Mouse (Mus musculus): ENCODE measurements around the gene Nfatc2. TPM values are rescaled to one million over a fixed set of nuclear protein-coding genes. Genes with fewer than 3 reads are reported as not detected.
A peak's percentile ranks its signal among the peaks of the same experiment; 100 is the strongest.

The Nfatc2 gene
- polyA plus RNA-seq, 1 experiment from 2014 or later: 2.6 TPM

DNA sequence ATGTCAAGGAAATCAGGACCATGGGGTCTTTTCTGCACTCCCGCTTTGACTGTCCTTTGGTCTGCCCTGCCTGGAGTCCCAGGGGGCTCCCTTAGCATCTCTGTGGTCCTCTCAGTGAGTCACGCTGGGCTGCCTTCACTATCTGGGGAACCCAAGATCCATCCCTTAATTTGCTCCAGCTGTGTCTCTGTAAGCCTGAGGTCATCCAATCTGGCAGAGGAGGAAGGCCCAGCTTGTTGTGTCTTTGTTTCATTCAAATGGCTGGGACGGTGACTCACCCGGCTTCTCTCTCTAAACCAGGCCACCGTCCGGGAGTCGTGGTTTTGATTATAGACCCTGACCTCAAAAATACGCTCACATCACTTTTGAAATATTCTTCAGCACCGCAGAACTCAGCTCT lies 135.4 kb downstream of the Nfatc2 start:
- no peaks in the 10 kb centered on the region for H3K4me1 ChIP-seq (ENCODE audit: control insufficient read depth, insufficient read depth, low read length)
- H3K27me3 ChIP-seq (ENCODE audit: control insufficient read depth, insufficient read depth, low read length): no peaks in the 10 kb centered on the region
- H3K9me3 ChIP-seq (ENCODE audit: control insufficient read depth, low read length): no peaks in the 10 kb centered on the region
- no peak overlapping the region for H3K9ac ChIP-seq (replicated peaks; ENCODE audit: low read length)
- no peak overlapping the region for H3K4me2 ChIP-seq (ENCODE audit: low read length)
- no peak for ATAC-seq (ENCODE audit: low FRiP score, low TSS enrichment)
- no peaks in the 10 kb centered on the region for H3K36me3 ChIP-seq (ENCODE audit: control insufficient read depth, insufficient read depth, low read length)
- no peak overlapping the region for H3K27ac ChIP-seq (replicated peaks; ENCODE audit: low read depth, low read length)
- no peak for DNase-seq
- WGBS: 49% methylated on average over 9 of the region's 9 CpGs
- H3K4me3 ChIP-seq (replicated peaks; ENCODE audit: low read depth, low read length): no peak overlapping the region

GRCm38 (mm10) chr2:168465646-168466045 lies 135.8 kb downstream of the Nfatc2 start:
- H3K4me1 ChIP-seq (ENCODE audit: control insufficient read depth, insufficient read depth, low read length): no peaks in the 10 kb centered on the region
- DNase-seq (no peak), ATAC-seq (ENCODE audit: low FRiP score, low TSS enrichment) (no peak)
- H3K9ac ChIP-seq (replicated peaks; ENCODE audit: low read length): no peak overlapping the region
- H3K4me3 ChIP-seq (replicated peaks; ENCODE audit: low read depth, low read length): no peak overlapping the region
- no peaks in the 10 kb centered on the region for H3K9me3 ChIP-seq (ENCODE audit: control insufficient read depth, low read length)
- H3K4me2 ChIP-seq (ENCODE audit: low read length): no peak overlapping the region
- no peaks in the 10 kb centered on the region for H3K27me3 ChIP-seq (ENCODE audit: control insufficient read depth, insufficient read depth, low read length)
- no peak overlapping the region for H3K27ac ChIP-seq (replicated peaks; ENCODE audit: low read depth, low read length)
- WGBS: 73% methylated on average over 5 of the region's 5 CpGs
- no peaks in the 10 kb centered on the region for H3K36me3 ChIP-seq (ENCODE audit: control insufficient read depth, insufficient read depth, low read length)

DNA sequence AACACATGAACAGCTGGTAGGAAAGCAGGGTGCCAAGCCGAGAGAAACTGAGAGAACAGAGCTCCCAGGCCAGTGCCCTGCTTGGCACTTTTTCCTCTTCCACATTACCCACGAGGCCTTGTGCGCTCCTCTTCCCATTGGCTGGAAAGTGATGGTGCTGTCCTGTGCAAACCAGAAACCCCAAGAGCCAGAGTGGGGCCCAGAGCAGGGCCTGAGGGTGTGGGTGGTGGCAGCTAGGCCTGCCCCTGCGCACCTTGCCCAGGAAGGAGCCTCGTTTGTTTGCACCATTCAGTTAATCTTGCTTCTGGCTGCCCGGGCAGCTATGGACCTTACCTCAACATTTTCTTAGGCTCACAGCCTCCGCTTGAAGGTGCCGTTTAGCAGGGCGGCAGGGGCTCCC lies 139.6 kb downstream of the Nfatc2 start:
- Histone ChIP-seq H3K4me3 (replicated peaks; ENCODE audit: low read depth, low read length) (no peak overlapping the region), H3K4me2 (ENCODE audit: low read length) (no peak overlapping the region), H3K27me3 (ENCODE audit: control insufficient read depth, insufficient read depth, low read length) (no peaks in the 10 kb centered on the region), H3K36me3 (ENCODE audit: control insufficient read depth, insufficient read depth, low read length) (no peaks in the 10 kb centered on the region), H3K4me1 (ENCODE audit: control insufficient read depth, insufficient read depth, low read length) (no peaks in the 10 kb centered on the region), H3K9ac (replicated peaks; ENCODE audit: low read length) (no peak overlapping the region), H3K27ac (replicated peaks; ENCODE audit: low read depth, low read length) (no peak overlapping the region), H3K9me3 (ENCODE audit: control insufficient read depth, low read length) (no peaks in the 10 kb centered on the region)
- no peak for DNase-seq
- WGBS: 83% methylated on average over 9 of the region's 9 CpGs
- no peak for ATAC-seq (ENCODE audit: low FRiP score, low TSS enrichment)

DNA sequence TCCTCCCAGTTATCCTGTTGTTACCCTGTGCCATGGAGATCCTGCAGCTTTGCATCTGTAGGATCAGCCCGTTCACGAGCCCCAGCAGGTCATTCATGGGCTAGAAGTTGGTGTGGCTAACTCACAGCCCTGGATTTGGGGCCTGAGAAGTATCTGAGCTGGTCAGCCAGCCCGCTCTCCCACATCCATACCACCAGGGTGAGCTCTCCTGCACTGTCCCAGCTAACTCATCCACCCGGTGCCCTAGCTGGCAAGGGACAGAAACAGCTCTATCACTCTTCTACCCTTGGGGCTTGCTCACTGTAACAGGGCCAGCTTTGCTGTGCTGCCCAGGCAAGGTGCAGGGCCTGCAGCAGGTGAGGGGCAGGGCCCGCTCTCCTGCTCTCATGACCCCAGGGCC lies 141.8 kb downstream of the Nfatc2 start:
- H3K27ac ChIP-seq (replicated peaks; ENCODE audit: low read depth, low read length): no peak overlapping the region
- WGBS: 61% methylated on average over 5 of the region's 5 CpGs
- DNase-seq (no peak), ATAC-seq (ENCODE audit: low FRiP score, low TSS enrichment) (no peak; the same call in 1 of the 2 replicates)
- H3K4me1 ChIP-seq (ENCODE audit: control insufficient read depth, insufficient read depth, low read length): no peaks in the 10 kb centered on the region
- H3K4me3 ChIP-seq (replicated peaks; ENCODE audit: low read depth, low read length): no peak overlapping the region
- no peaks in the 10 kb centered on the region for H3K36me3 ChIP-seq (ENCODE audit: control insufficient read depth, insufficient read depth, low read length)
- no peak overlapping the region for H3K9ac ChIP-seq (replicated peaks; ENCODE audit: low read length)
- H3K9me3 ChIP-seq (ENCODE audit: control insufficient read depth, low read length): no peaks in the 10 kb centered on the region
- no peak overlapping the region for H3K4me2 ChIP-seq (ENCODE audit: low read length)
- H3K27me3 ChIP-seq (ENCODE audit: control insufficient read depth, insufficient read depth, low read length): no peaks in the 10 kb centered on the region

DNA sequence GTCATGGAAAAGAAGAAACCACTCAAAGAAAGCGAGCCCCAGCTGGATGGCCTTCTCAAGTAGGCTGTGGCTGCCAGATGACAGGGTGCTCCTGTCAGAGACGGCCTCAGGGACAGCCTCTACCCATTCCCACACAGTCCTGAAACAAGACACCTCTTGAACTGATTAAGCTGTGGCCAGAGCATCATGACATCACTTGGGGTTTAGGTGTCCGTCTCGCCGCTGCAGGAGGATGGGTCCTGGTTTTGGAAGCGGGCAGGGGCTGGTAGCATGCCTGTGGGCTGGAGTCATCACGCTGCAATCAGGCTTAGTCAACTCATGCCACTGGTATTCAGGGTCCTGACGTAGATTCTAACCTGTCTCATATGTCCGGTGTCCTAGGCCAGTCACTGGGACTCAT lies 142.9 kb downstream of the Nfatc2 start:
- no peak overlapping the region for H3K27ac ChIP-seq (replicated peaks; ENCODE audit: low read depth, low read length)
- H3K4me2 ChIP-seq (ENCODE audit: low read length): no peak overlapping the region
- H3K9ac ChIP-seq (replicated peaks; ENCODE audit: low read length): no peak overlapping the region
- H3K4me3 ChIP-seq (replicated peaks; ENCODE audit: low read depth, low read length): no peak overlapping the region
- DNase-seq (no peak), ATAC-seq (ENCODE audit: low FRiP score, low TSS enrichment) (no peak)
- H3K9me3 ChIP-seq (ENCODE audit: control insufficient read depth, low read length): no peaks in the 10 kb centered on the region
- no peaks in the 10 kb centered on the region for H3K36me3 ChIP-seq (ENCODE audit: control insufficient read depth, insufficient read depth, low read length)
- 89% methylated on average over 9 of the region's 9 CpGs for WGBS
- no peaks in the 10 kb centered on the region for H3K4me1 ChIP-seq (ENCODE audit: control insufficient read depth, insufficient read depth, low read length)
- H3K27me3 ChIP-seq (ENCODE audit: control insufficient read depth, insufficient read depth, low read length): no peaks in the 10 kb centered on the region

GRCm38 (mm10) chr2:168451714-168452708 lies 149.4 kb downstream of the Nfatc2 start:
- Histone ChIP-seq H3K4me2 (ENCODE audit: low read length) (no peak overlapping the region), H3K36me3 (ENCODE audit: control insufficient read depth, insufficient read depth, low read length) (no peaks in the 10 kb centered on the region), H3K27me3 (ENCODE audit: control insufficient read depth, insufficient read depth, low read length) (no peaks in the 10 kb centered on the region), H3K9ac (replicated peaks; ENCODE audit: low read length) (no peak overlapping the region), H3K4me1 (ENCODE audit: control insufficient read depth, insufficient read depth, low read length) (0 out of 2 replicates have a peak, but pooled peaks cover 4% of the 10 kb centered on the region), H3K9me3 (ENCODE audit: control insufficient read depth, low read length) (no peaks in the 10 kb centered on the region), H3K27ac (replicated peaks; ENCODE audit: low read depth, low read length) (no peak overlapping the region), H3K4me3 (replicated peaks; ENCODE audit: low read depth, low read length) (no peak overlapping the region)
- DNase-seq: no peak
- ATAC-seq (ENCODE audit: low FRiP score, low TSS enrichment): no peak
- 62% methylated on average over 30 of the region's 30 CpGs for WGBS

DNA sequence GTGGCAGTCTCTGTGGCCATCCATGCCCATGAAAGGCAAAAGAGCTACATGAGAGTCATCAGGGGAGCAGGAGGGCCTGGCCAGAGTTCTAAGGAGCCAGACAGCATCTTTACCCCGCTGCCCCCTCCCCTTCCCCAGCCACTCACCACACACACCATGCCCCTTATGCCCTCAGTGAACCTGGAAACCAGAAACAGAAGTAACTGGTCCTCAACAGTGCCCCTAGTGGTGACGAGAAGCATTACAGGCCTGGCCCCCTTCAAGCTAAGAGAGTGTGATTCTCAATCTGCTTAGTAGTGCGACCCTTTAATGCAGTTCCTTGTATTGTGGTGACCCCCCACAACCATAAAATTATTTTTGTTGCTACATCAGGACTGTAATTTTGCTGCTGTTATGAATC lies 150.5 kb downstream of the Nfatc2 start:
- H3K9me3 ChIP-seq (ENCODE audit: control insufficient read depth, low read length): no peaks in the 10 kb centered on the region
- no peaks in the 10 kb centered on the region for H3K27me3 ChIP-seq (ENCODE audit: control insufficient read depth, insufficient read depth, low read length)
- H3K4me1 ChIP-seq (ENCODE audit: control insufficient read depth, insufficient read depth, low read length): 0 out of 2 replicates have a peak, but pooled peaks cover 4% of the 10 kb centered on the region
- DNase-seq (peak; percentile 74), ATAC-seq (ENCODE audit: low FRiP score, low TSS enrichment) (no peak)
- no peak overlapping the region for H3K4me3 ChIP-seq (replicated peaks; ENCODE audit: low read depth, low read length)
- no peak overlapping the region for H3K9ac ChIP-seq (replicated peaks; ENCODE audit: low read length)
- WGBS: 9% methylated on average over 3 of the region's 3 CpGs
- H3K27ac ChIP-seq (replicated peaks; ENCODE audit: low read depth, low read length): no peak overlapping the region
- no peak overlapping the region for H3K4me2 ChIP-seq (ENCODE audit: low read length)
- H3K36me3 ChIP-seq (ENCODE audit: control insufficient read depth, insufficient read depth, low read length): no peaks in the 10 kb centered on the region

- Histone ChIP-seq H3K9ac (replicated peaks; ENCODE audit: low read length) (no peak overlapping the region), H3K4me3 (replicated peaks; ENCODE audit: low read depth, low read length) (no peak overlapping the region), H3K4me1 (ENCODE audit: control insufficient read depth, insufficient read depth, low read length) (0 out of 2 replicates have a peak, but pooled peaks cover 4% of the 10 kb centered on the region), H3K36me3 (ENCODE audit: control insufficient read depth, insufficient read depth, low read length) (no peaks in the 10 kb centered on the region), H3K4me2 (ENCODE audit: low read length) (no peak overlapping the region), H3K9me3 (ENCODE audit: control insufficient read depth, low read length) (no peaks in the 10 kb centered on the region), H3K27ac (replicated peaks; ENCODE audit: low read depth, low read length) (no peak overlapping the region), H3K27me3 (ENCODE audit: control insufficient read depth, insufficient read depth, low read length) (no peaks in the 10 kb centered on the region)
- ATAC-seq (ENCODE audit: low FRiP score, low TSS enrichment) (no peak), DNase-seq (no peak)
- 60% methylated on average over 5 of the region's 5 CpGs for WGBS
Measured at GRCm38 (mm10) chr2:168448054-168448453, 153.4 kb downstream of the Nfatc2 start.

DNA sequence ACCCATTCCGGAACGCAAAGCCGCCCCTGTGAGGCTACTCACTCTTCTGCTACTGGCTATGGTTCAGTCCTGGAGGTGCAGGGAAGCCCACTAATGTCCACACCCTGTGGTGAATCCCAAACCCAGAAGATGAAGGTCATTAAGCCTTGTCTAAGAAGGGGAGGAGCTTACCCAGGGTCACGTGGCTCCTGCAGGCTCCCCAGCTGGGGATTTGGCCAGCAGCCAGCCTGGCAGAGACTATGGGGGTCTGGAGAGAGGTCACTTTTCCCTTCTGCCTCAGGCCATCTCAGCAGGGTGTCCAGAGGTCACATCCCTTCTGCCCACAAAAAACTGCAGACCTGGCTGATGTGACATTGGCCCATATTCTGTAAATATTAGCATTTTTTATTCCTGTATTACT lies 153.9 kb downstream of the Nfatc2 start:
- ATAC-seq (ENCODE audit: low FRiP score, low TSS enrichment): no peak
- no peaks in the 10 kb centered on the region for H3K9me3 ChIP-seq (ENCODE audit: control insufficient read depth, low read length)
- H3K4me3 ChIP-seq (replicated peaks; ENCODE audit: low read depth, low read length): no peak overlapping the region
- no peak for DNase-seq
- H3K36me3 ChIP-seq (ENCODE audit: control insufficient read depth, insufficient read depth, low read length): no peaks in the 10 kb centered on the region
- WGBS: 24% methylated on average over 4 of the region's 4 CpGs
- no peaks in the 10 kb centered on the region for H3K27me3 ChIP-seq (ENCODE audit: control insufficient read depth, insufficient read depth, low read length)
- H3K4me1 ChIP-seq (ENCODE audit: control insufficient read depth, insufficient read depth, low read length): 0 out of 2 replicates have a peak, but pooled peaks cover 4% of the 10 kb centered on the region
- H3K27ac ChIP-seq (replicated peaks; ENCODE audit: low read depth, low read length): no peak overlapping the region
- H3K9ac ChIP-seq (replicated peaks; ENCODE audit: low read length): no peak overlapping the region
- no peak overlapping the region for H3K4me2 ChIP-seq (ENCODE audit: low read length)

Measured in midbrain, embryonic 14.5 days (tissue).